Mouse (Mus musculus) leukemia stem cell, adult 10-12 weeks (primary cell): ENCODE measurements around the gene Lrrc66. TPM values are rescaled to one million over a fixed set of nuclear protein-coding genes. Genes with fewer than 3 reads are reported as not detected.

ENCODE experiments used
- polyA plus RNA-seq: library from polyadenylated mRNA; stranded (reverse); fragments of >175 nt; gene quantifications from 2 replicates; pipeline ENCODE4 v1.2.3, GENCODE M21; 2012; ENCODE audit warnings: low replicate concordance

Lrrc66 gene
- polyA plus RNA-seq: not detected in 2 replicates

GRCm38 (mm10) chr5:73632291-73632690 is at the start of gene Lrrc66:
TSS of gene Lrrc66 (minus strand) at chr5:73632526.

GRCm38 (mm10) chr5:73651061-73651854 is 18.9 kb upstream of the Lrrc66 start, which contains the start of gene Spata18:
TSS of gene Spata18 (plus strand) at chr5:73651379.

GRCm38 (mm10) chr5:73647261-73647900 is 15.1 kb upstream of the Lrrc66 start, which contains the start of gene Sgcb:
TSS of gene Sgcb (minus strand) at chr5:73647790.

Other genes with a start within 250 kb of the Lrrc66 start
- gene Cwh43, start 226.5 kb downstream of the Lrrc66 start, polyA plus RNA-seq: not detected in 2 replicates
- gene Dcun1d4, start 151.5 kb downstream of the Lrrc66 start, polyA plus RNA-seq: 9.3 and 11.7 TPM in 2 replicates
- gene Sgcb, start 15.3 kb upstream of the Lrrc66 start, polyA plus RNA-seq: 0.30 and 0.71 TPM in 2 replicates
- gene Spata18, start 18.9 kb upstream of the Lrrc66 start, polyA plus RNA-seq: not detected in 2 replicates